Mouse (Mus musculus) cerebellum, adult 2 months (tissue): ENCODE measurements around the gene Avil. TPM values are rescaled to one million over a fixed set of nuclear protein-coding genes. Genes with fewer than 3 reads are reported as not detected.

Source experiments
- DNase-seq, 2 experiments: peaks; one replicate each; pipeline ENCODE4 v3.0.0; 2021
- H3K27ac ChIP-seq: fragments of 200-500 bp; 2 replicates; pipeline ENCODE4 v1.5.1; 2012; ENCODE audit warnings: low read length, control low read depth, inconsistent platforms; ENCODE audit not compliant: insufficient read depth
- H3K27me3 ChIP-seq: fragments of 200-500 bp; 2 replicates; pipeline ENCODE4 v1.6.1; 2012; ENCODE audit warnings: inconsistent platforms, mild to moderate bottlenecking, low read length, moderate library complexity; ENCODE audit not compliant: control insufficient read depth, insufficient read depth
- H3K4me1 ChIP-seq: fragments of 200-500 bp; 2 replicates; pipeline ENCODE4 v1.6.1; 2011; ENCODE audit warnings: low read length; ENCODE audit not compliant: control insufficient read depth, insufficient read depth
- H3K4me3 ChIP-seq: fragments of 200-500 bp; replicated peaks from 2 replicates; pipeline ENCODE3; 2011; ENCODE audit warnings: mild to moderate bottlenecking, low read depth, low read length, control low read depth; ENCODE audit not compliant: insufficient read depth
- CTCF ChIP-seq: fragments of 200-500 bp; IDR thresholded peaks from 2 replicates; pipeline ENCODE4 v1.5.1; 2011; ENCODE audit warnings: low read depth, mild to moderate bottlenecking, control low read depth, low read length, moderate library complexity, borderline replicate concordance; ENCODE audit not compliant: insufficient read depth
- POLR2A ChIP-seq: fragments of 200-500 bp; IDR thresholded peaks from 2 replicates; pipeline ENCODE4 v1.6.1; 2011; ENCODE audit warnings: low read length, control low read depth, borderline replicate concordance; ENCODE audit not compliant: insufficient read depth
- WGBS: fragments of 180-500 bp; shearing (Covaris S2); methylation state at CpG from one replicate; pipeline ENCODE4 v1.1.7; 2018; 5-methylcytosine and 5-hydroxymethylcytosine counted together
- polyA plus RNA-seq: library from polyadenylated mRNA; depleted of rRNA; stranded (reverse); fragments of >200 nt; gene quantifications from 2 replicates; pipeline ENCODE4 v1.2.3, GENCODE M21; 2012

Gene Avil
- polyA plus RNA-seq, 1 experiment = 0.54 TPM

DNA sequence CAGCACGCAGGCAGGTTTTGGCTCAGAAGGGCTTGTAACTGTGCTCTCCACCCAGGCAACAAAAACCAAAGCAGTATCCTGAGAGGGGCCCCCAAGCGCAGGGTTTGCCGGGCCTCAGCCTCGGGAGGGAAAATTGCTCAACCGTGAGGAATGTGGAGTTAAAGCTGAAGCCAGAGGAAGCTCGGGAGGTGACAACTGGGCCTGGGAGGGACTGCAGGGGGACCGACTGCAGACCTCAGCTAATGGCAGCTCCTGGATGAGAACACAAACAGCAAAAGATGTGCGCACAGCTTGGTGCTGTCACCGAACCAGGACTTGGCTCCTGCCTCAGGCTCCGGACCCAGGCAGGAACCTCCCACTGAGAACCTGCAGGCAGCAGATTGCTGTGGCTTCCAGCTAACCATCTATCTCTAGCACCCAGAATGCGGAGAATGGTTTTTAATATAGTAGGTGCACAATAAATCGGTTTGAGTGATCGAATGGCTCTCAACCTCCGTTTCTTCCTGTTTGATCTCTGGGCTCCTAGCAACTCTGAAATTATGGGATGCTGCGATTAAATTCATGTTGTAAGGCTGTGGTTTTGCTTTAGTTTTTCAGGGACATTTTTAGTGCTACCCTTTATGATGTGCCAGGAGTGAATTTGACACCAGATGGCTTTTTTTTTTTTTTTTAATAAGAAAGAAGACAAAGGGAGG is 38.1 kb upstream of the Avil start:
- TF ChIP-seq POLR2A (peak; percentile 12; the same call in 1 of the 2 replicates), CTCF (no peak)
- Histone ChIP-seq H3K27me3 (no peaks in the 10 kb centered on the region), H3K4me3 (peak overlapping the region; percentile 24), H3K27ac (peak overlapping the region; percentile 95), H3K4me1 (peaks cover 42% of the 10 kb centered on the region)
- DNase-seq = peak; percentile 86 to 91
- WGBS = 4% methylated on average over 15 of the region's 15 CpGs

- Histone ChIP-seq H3K27ac (peak overlapping the region; percentile 83), H3K27me3 (no peaks in the 10 kb centered on the region), H3K4me1 (peaks cover 38% of the 10 kb centered on the region), H3K4me3 (no peak overlapping the region)
- WGBS = 12% methylated on average over 6 of the region's 6 CpGs
- DNase-seq = peak; percentile 57 to 63
- TF ChIP-seq POLR2A (no peak), CTCF (no peak)
These were observed 37.6 kb upstream of the Avil start for GRCm38 (mm10) chr10:126962966-126963330.

DNA sequence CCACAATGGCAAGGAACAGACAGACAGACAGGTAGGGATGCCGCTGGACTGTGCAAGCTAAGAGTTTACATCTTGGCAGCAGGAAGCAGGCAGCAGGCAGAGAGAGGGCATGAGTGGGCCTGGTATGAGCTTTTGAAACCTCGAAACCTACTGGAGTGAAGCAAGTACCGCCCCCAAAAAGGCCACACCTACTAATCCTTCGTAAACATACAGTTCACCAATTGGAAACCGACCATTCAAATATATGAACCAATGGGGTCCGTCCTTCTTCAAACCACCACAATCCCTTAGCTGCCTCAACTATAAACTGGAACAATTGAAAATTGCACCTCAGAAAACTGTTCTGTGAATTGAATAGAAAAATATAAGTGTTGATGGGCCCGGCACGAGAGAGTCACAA is 36.7 kb upstream of the Avil start:
- Histone ChIP-seq H3K27me3 (no peaks in the 10 kb centered on the region), H3K4me1 (peaks cover 33% of the 10 kb centered on the region), H3K4me3 (no peak overlapping the region), H3K27ac (peak overlapping the region; percentile 83)
- WGBS = 86% methylated on average over 8 of the region's 8 CpGs
- no peak for DNase-seq
- TF ChIP-seq POLR2A = no peak
- TF ChIP-seq CTCF = no peak

DNA sequence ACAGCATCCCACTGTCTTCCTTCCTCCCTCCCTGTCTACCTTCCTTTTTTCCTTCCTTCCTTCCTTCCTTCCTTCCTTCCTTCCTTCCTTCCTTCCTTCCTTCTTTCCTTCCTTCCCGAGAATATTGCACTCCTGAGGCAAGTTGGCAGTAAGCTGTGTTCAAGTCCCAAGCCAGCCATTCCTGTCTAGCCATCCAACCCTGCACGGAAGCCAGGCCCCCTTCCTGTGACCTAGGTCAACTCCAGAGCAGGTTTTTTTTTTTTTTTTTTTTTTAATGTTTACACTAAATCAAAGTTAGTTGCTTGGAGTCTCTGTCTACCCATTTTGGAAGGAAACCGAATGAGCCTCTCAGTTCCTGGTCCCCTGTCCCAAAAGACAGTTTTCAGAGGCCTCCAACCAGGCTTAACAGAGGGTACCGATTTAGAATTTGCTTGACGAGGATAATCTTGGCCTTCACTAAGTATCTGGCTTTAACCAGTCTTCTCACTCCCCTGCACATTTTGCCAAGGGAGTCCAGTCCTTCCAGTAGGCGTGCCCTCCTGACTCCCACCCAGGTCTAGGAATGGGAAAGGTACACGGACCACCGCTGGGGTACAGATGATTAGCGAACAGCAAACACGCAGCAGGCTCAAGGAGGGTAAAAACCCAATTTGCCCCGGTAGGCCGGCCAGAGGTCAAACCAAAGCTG is 29.0 kb upstream of the Avil start:
- H3K4me3 ChIP-seq = no peak overlapping the region
- H3K27ac ChIP-seq = no peak overlapping the region
- no peaks in the 10 kb centered on the region for H3K27me3 ChIP-seq
- no peak for DNase-seq
- TF ChIP-seq CTCF (no peak), POLR2A (no peak)
- H3K4me1 ChIP-seq = peaks cover 1% of the 10 kb centered on the region; the same call in 1 of the 2 replicates
- WGBS = 61% methylated on average over 12 of the region's 12 CpGs

DNA sequence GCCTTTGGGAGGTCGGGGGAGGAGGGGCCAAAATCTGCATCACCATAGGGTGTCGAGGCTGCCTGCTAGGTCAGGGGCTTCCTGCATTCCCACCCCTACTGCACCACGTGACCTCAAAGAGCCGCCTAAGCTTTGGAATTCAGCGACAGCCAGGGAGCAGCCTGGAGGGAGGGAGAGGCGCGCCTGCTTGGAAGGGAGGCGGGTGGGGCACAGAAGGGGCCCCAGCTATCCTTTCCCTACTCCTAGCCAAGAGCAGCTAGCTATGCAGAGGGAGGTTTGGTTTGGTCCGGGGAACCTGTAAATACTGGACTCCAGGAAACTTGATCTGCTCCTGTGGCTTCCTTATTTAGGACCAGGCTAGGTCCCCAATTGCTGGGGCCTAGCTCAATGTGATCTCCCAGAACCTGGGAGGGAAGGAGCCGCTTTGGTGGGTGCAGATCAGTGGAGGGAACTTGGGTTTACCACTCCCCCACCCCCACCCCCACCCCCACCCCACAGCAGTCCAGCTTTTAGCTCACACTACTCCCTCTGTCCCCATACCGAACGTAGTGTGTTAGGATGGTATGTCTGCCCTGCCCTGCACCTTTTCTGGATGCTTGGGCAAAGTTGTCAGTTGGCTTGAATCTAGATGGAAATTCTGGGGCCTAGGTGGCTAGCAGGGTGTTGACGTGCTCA is 28.3 kb upstream of the Avil start:
- H3K27me3 ChIP-seq = no peaks in the 10 kb centered on the region
- no peak for DNase-seq
- H3K4me3 ChIP-seq = no peak overlapping the region
- H3K27ac ChIP-seq = no peak overlapping the region
- TF ChIP-seq POLR2A (no peak), CTCF (no peak)
- 57% methylated on average over 13 of the region's 13 CpGs for WGBS
- H3K4me1 ChIP-seq = peaks cover 4% of the 10 kb centered on the region; the same call in 1 of the 2 replicates

DNA sequence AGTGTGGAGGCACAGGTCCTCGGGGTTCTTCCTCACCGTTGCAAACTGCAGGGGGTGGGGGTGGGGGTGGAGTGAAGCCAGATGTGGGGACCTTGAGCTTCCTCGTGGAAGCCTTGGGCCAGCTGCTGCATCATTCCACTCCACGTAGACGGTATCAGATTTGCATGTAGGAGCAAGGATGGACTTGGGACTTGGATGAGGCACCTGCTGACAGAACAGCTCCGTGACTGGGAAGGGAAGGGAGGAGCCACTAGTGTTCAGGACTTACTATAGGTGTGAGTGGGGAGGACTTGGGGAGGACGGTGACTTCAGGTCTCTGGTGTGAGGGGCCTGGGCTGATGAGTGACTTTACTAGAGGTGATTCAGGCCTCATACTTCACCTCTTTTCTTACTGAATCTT is 27.5 kb upstream of the Avil start:
- no peak for TF ChIP-seq POLR2A
- TF ChIP-seq CTCF = no peak
- H3K4me1 ChIP-seq = peaks cover 6% of the 10 kb centered on the region; the same call in 1 of the 2 replicates

GRCm38 (mm10) chr10:126975706-126976105 is 24.8 kb upstream of the Avil start:
- no peak overlapping the region for H3K4me3 ChIP-seq
- no peak for DNase-seq
- H3K27me3 ChIP-seq = no peaks in the 10 kb centered on the region
- WGBS = 62% methylated on average over 6 of the region's 6 CpGs
- peaks cover 6% of the 10 kb centered on the region; the same call in 1 of the 2 replicates for H3K4me1 ChIP-seq
- H3K27ac ChIP-seq = no peak overlapping the region
- no peak for TF ChIP-seq CTCF
- no peak for TF ChIP-seq POLR2A

More for the DNA sequence above, 27.5 kb upstream of the Avil start:
- 45% methylated on average over 7 of the region's 7 CpGs for WGBS
- no peak for DNase-seq
- Histone ChIP-seq H3K27ac (no peak overlapping the region), H3K27me3 (no peaks in the 10 kb centered on the region), H3K4me3 (no peak overlapping the region)
